In genomic region chr7:112896363-112896762, GRCm38 (mm10) we compare ENCODE assay signal across 29 mouse cellular contexts. TPM values are rescaled to one million over a fixed set of nuclear protein-coding genes. Genes with fewer than 3 reads are reported as not detected.
"Had no signal": no experiment of that assay in that cellular context is flagged by ENCODE, and none has a peak within 500 bp of the region (broad histone marks: within the 10 kb centered on the region; RNA-seq: fewer than 3 reads in every experiment).

No protein-coding gene starts in this region.

- H3K36me3 ChIP-seq: liver, embryonic 13.5 days; liver, embryonic 15.5 days had no signal

- H3K4me1 ChIP-seq: hindbrain, embryonic 10.5 days; hindbrain, embryonic 12.5 days; intestine, embryonic 15.5 days; liver, embryonic 13.5 days; liver, embryonic 15.5 days had no signal

- ATAC-seq: hindbrain, embryonic 16.5 days; inflammation-experienced regulatory T-cells, adult 6 months; intestine, embryonic 15.5 days; intestine, postnatal 0 days; liver, postnatal 0 days had no signal

- DNase-seq: gastrocnemius, postnatal 10 days; gastrocnemius, postnatal 25 days; heart, adult 2 months; heart, postnatal 10 days; heart, postnatal 4 days; kidney, adult 18-20 months; kidney, adult 8-10 months; kidney, postnatal 14 days; kidney, postnatal 4 days; liver; liver, embryonic 13.5 days; liver, postnatal 0 days; lung, adult 2 months had no signal

- H3K9me3 ChIP-seq: hindbrain, embryonic 10.5 days; hindbrain, embryonic 12.5 days; intestine, embryonic 15.5 days; limb, embryonic 10.5 days; limb, embryonic 12.5 days; liver, embryonic 13.5 days; liver, embryonic 15.5 days had no signal

- H3K4me3 ChIP-seq: heart, adult 2 months; hindbrain, embryonic 10.5 days; hindbrain, embryonic 12.5 days; intestine, embryonic 15.5 days; layer of hippocampus, adult 2 months; left cerebral cortex, adult 2 months; limb, embryonic 10.5 days; limb, embryonic 12.5 days; liver, embryonic 13.5 days; liver, embryonic 15.5 days had no signal

- H3K27me3 ChIP-seq: hindbrain, embryonic 12.5 days; intestine, embryonic 15.5 days; limb, embryonic 12.5 days; liver, embryonic 13.5 days; liver, embryonic 15.5 days had no signal

- H3K27ac ChIP-seq: heart, adult 2 months; hindbrain, embryonic 10.5 days; hindbrain, embryonic 12.5 days; hindbrain, embryonic 14.5 days; intestine, embryonic 15.5 days; kidney, postnatal 0 days; layer of hippocampus, adult 2 months; left cerebral cortex, adult 2 months; limb, embryonic 10.5 days; limb, embryonic 12.5 days; liver, embryonic 13.5 days; liver, embryonic 15.5 days had no signal

- H3K4me2 ChIP-seq: heart, embryonic 11.5 days; hindbrain, embryonic 12.5 days; hindbrain, embryonic 14.5 days; intestine, embryonic 15.5 days; limb, embryonic 12.5 days; liver, embryonic 11.5 days; liver, embryonic 13.5 days; liver, embryonic 15.5 days had no signal

- H3K9ac ChIP-seq: hindbrain, embryonic 12.5 days; hindbrain, embryonic 14.5 days; intestine, embryonic 15.5 days; limb, embryonic 12.5 days; liver, embryonic 13.5 days; liver, embryonic 15.5 days; liver, postnatal 0 days had no signal

RNA-seq across cellular contexts. Expression of gene Rassf10, which starts 57.4 kb away (rescaled TPM):
- total RNA-seq: granulocyte monocyte progenitor cell, adult 5-6 weeks had no signal
- polyA plus RNA-seq: inflammation-experienced regulatory T-cells, adult 6 months had no signal
